Mouse (Mus musculus) CH12.LX (cell line): ENCODE results near the gene Diras2. TPM values are rescaled to one million over a fixed set of nuclear protein-coding genes. Genes with fewer than 3 reads are reported as not detected.

Source experiments
- DNase-seq: peaks from one replicate; pipeline ENCODE4 v3.0.0-alpha.2; 2013; ENCODE audit errors: extremely low read depth
- H3K27ac ChIP-seq: 2 replicates; pipeline ENCODE4 v1.5.1; 2012; ENCODE audit warnings: low read depth, mild to moderate bottlenecking, control low read depth, moderate library complexity; ENCODE audit not compliant: insufficient read depth
- H3K27me3 ChIP-seq: replicated peaks from 2 replicates; pipeline ENCODE3; 2012; ENCODE audit warnings: inconsistent platforms
- H3K36me3 ChIP-seq, 2 experiments: replicated peaks in 1 of 2; 2 replicates each; pipeline versions ENCODE3 to v1.6.1; 2012; ENCODE audit warnings: inconsistent platforms in 1 of 2, low read length in 1 of 2, mild to moderate bottlenecking in 1 of 2, mixed read lengths in 1 of 2, moderate library complexity in 1 of 2; ENCODE audit not compliant: control insufficient read depth in 1 of 2, insufficient read depth in 1 of 2
- H3K4me1 ChIP-seq, 2 experiments: 2 replicates each; pipeline ENCODE4 v1.6.1; 2012; ENCODE audit warnings: inconsistent platforms in 1 of 2, moderate library complexity in 1 of 2; ENCODE audit not compliant: insufficient read depth in 2 of 2, control insufficient read depth in 1 of 2
- H3K4me2 ChIP-seq: 2 replicates; pipeline ENCODE4 v1.6.1; 2012; ENCODE audit warnings: low read depth, mild to moderate bottlenecking, control low read depth; ENCODE audit not compliant: poor library complexity, insufficient read depth, severe bottlenecking
- H3K4me3 ChIP-seq, 3 experiments: fragments of 150-350 bp in 1 of 3; sonication (generic) in 1 of 3; replicated peaks in 1 of 3; 2 replicates each; pipeline versions ENCODE3 to v1.5.1; 2011 to 2012; ENCODE audit warnings: low read depth in 2 of 3, low read length in 2 of 3, mild to moderate bottlenecking in 2 of 3, moderate library complexity in 2 of 3, control low read depth in 1 of 3, improper control_type of control experiment in 1 of 3, inconsistent platforms in 1 of 3, mixed read lengths in 1 of 3; ENCODE audit not compliant: poor library complexity in 1 of 3
- H3K79me2 ChIP-seq: replicated peaks from 2 replicates; pipeline ENCODE4 v1.6.1; 2012; ENCODE audit warnings: mild to moderate bottlenecking, moderate library complexity; ENCODE audit not compliant: control insufficient read depth, poor library complexity, insufficient read depth, severe bottlenecking; ENCODE audit errors: extremely low read depth
- H3K9ac ChIP-seq: 2 replicates; pipeline ENCODE4 v1.6.1; 2012; ENCODE audit warnings: low read depth, mild to moderate bottlenecking, control low read depth, moderate library complexity; ENCODE audit not compliant: insufficient read depth
- H3K9me3 ChIP-seq: replicated peaks from 2 replicates; pipeline ENCODE3; 2012; ENCODE audit warnings: low read length, inconsistent platforms, mixed read lengths
- BHLHE40 ChIP-seq: IDR thresholded peaks from 2 replicates; pipeline ENCODE4 v1.6.1; 2011; ENCODE audit warnings: mild to moderate bottlenecking, low read depth, low read length, improper control_type of control experiment
- E2F4 ChIP-seq: IDR thresholded peaks from 2 replicates; pipeline ENCODE4 v1.6.1; 2011; ENCODE audit warnings: low read depth, low read length, improper control_type of control experiment; ENCODE audit not compliant: insufficient replicate concordance
- ELF1 ChIP-seq: IDR thresholded peaks from 2 replicates; pipeline ENCODE4 v1.6.1; 2014; ENCODE audit warnings: low read depth, mild to moderate bottlenecking, inconsistent platforms, low read length, improper control_type of control experiment
- EP300 ChIP-seq: IDR thresholded peaks from 2 replicates; pipeline ENCODE4 v1.6.1; 2011; ENCODE audit warnings: low read length, improper control_type of control experiment
- ETS1 ChIP-seq: conservative IDR thresholded peaks from 2 replicates; pipeline ENCODE4 v1.6.1; 2012; ENCODE audit warnings: low read depth, mild to moderate bottlenecking, inconsistent platforms, low read length, improper control_type of control experiment, moderate library complexity
- GABPA ChIP-seq: IDR thresholded peaks from 2 replicates; pipeline ENCODE4 v1.6.1; 2012; ENCODE audit warnings: low read depth, low read length, improper control_type of control experiment, inconsistent platforms; ENCODE audit not compliant: insufficient replicate concordance
- HCFC1 ChIP-seq: IDR thresholded peaks from 2 replicates; pipeline ENCODE4 v1.6.1; 2012; ENCODE audit warnings: low read depth, mild to moderate bottlenecking, inconsistent platforms, low read length, improper control_type of control experiment
- JUN ChIP-seq: IDR thresholded peaks from 2 replicates; pipeline ENCODE4 v1.6.1; 2011; ENCODE audit warnings: low read depth, mild to moderate bottlenecking, low read length, improper control_type of control experiment, moderate library complexity; ENCODE audit not compliant: insufficient read depth
- JUND ChIP-seq: conservative IDR thresholded peaks from 2 replicates; pipeline ENCODE4 v1.6.1; 2011; ENCODE audit warnings: low read depth, low read length, improper control_type of control experiment
- KAT2A ChIP-seq: IDR thresholded peaks from 2 replicates; pipeline ENCODE4 v1.6.1; 2012; ENCODE audit warnings: low read length, improper control_type of control experiment, inconsistent platforms; ENCODE audit not compliant: insufficient replicate concordance
- MAFK ChIP-seq: IDR thresholded peaks from 2 replicates; pipeline ENCODE4 v1.6.1; 2011; ENCODE audit warnings: low read length, improper control_type of control experiment; ENCODE audit not compliant: insufficient replicate concordance
- MAX ChIP-seq: IDR thresholded peaks from 2 replicates; pipeline ENCODE4 v1.6.1; 2011; ENCODE audit warnings: low read length, improper control_type of control experiment
- MAZ ChIP-seq: IDR thresholded peaks from 2 replicates; pipeline ENCODE4 v1.6.1; 2012; ENCODE audit warnings: low read depth, mild to moderate bottlenecking, inconsistent platforms, low read length, improper control_type of control experiment, moderate library complexity
- MXI1 ChIP-seq: IDR thresholded peaks from 2 replicates; pipeline ENCODE4 v1.6.1; 2011; ENCODE audit warnings: mild to moderate bottlenecking, low read depth, low read length, improper control_type of control experiment
- NRF1 ChIP-seq: IDR thresholded peaks from 2 replicates; pipeline ENCODE4 v1.6.1; 2014; ENCODE audit warnings: low read depth, mild to moderate bottlenecking, inconsistent platforms, low read length, improper control_type of control experiment, moderate library complexity
- PAX5 ChIP-seq: IDR thresholded peaks from 2 replicates; pipeline ENCODE4 v1.6.1; 2012; ENCODE audit warnings: low read length, inconsistent platforms, mixed read lengths
- POLR2A ChIP-seq: IDR thresholded peaks from 2 replicates; pipeline ENCODE4 v1.6.1; 2011; ENCODE audit warnings: low read depth, mild to moderate bottlenecking, improper control_type of control experiment, low read length
- POLR2AphosphoS2 ChIP-seq: IDR thresholded peaks from 2 replicates; pipeline ENCODE4 v1.6.1; 2011; ENCODE audit warnings: low read depth, low read length, improper control_type of control experiment
- RAD21 ChIP-seq: IDR thresholded peaks from 2 replicates; pipeline ENCODE4 v1.6.1; 2011; ENCODE audit warnings: low read depth, mild to moderate bottlenecking, low read length, improper control_type of control experiment, moderate library complexity
- RCOR1 ChIP-seq: conservative IDR thresholded peaks from 2 replicates; pipeline ENCODE4 v1.6.1; 2012; ENCODE audit warnings: low read depth, mild to moderate bottlenecking, inconsistent platforms, low read length, improper control_type of control experiment
- SIN3A ChIP-seq: IDR thresholded peaks from 2 replicates; pipeline ENCODE4 v1.6.1; 2012; ENCODE audit warnings: low read length, improper control_type of control experiment, inconsistent platforms
- SMC3 ChIP-seq: IDR thresholded peaks from 2 replicates; pipeline ENCODE4 v1.6.1; 2011; ENCODE audit warnings: low read depth, low read length, improper control_type of control experiment
- TBP ChIP-seq: conservative IDR thresholded peaks from 2 replicates; pipeline ENCODE4 v1.6.1; 2011; ENCODE audit warnings: low read depth, low read length, improper control_type of control experiment
- UBTF ChIP-seq: IDR thresholded peaks from 2 replicates; pipeline ENCODE4 v1.6.1; 2012; ENCODE audit warnings: low read depth, mild to moderate bottlenecking, inconsistent platforms, low read length, improper control_type of control experiment, moderate library complexity
- USF1 ChIP-seq: IDR thresholded peaks from 2 replicates; pipeline ENCODE4 v1.6.1; 2014; ENCODE audit warnings: low read depth, mild to moderate bottlenecking, inconsistent platforms, low read length, improper control_type of control experiment
- USF2 ChIP-seq: conservative IDR thresholded peaks from 2 replicates; pipeline ENCODE4 v1.6.1; 2011; ENCODE audit warnings: low read depth, low read length, improper control_type of control experiment
- ZKSCAN1 ChIP-seq: IDR thresholded peaks from 2 replicates; pipeline ENCODE4 v1.6.1; 2012; ENCODE audit warnings: low read depth, inconsistent platforms, low read length, improper control_type of control experiment, borderline replicate concordance
- ZMIZ1 ChIP-seq: IDR thresholded peaks from 2 replicates; pipeline ENCODE4 v1.6.1; 2012; ENCODE audit warnings: low read depth, mild to moderate bottlenecking, inconsistent platforms, low read length, improper control_type of control experiment
- ZNF384 ChIP-seq: IDR thresholded peaks from 2 replicates; pipeline ENCODE4 v1.6.1; 2012; ENCODE audit warnings: low read depth, low read length, improper control_type of control experiment, inconsistent platforms
- dilution Hi-C: fragments of 300-500 bp; cut with MboI; formaldehyde crosslinking; loops from 2 replicates; pipeline ENCODE4 v1.14.3; 2020; ENCODE audit warnings: low sequenced_read_pairs; ENCODE audit not compliant: extremely low pct_unique_long_range_greater_than_20kb, extremely low pct_ligation_motif_present
- in situ Hi-C: fragments of 300-500 bp; cut with MboI; formaldehyde crosslinking; loops from 3 replicates; pipeline ENCODE4 v1.14.3; 2019; ENCODE audit warnings: low sequenced_read_pairs, low pct_ligation_motif_present, low pct_unique_long_range_greater_than_20kb, mixed read lengths
- polyA plus RNA-seq: library from polyadenylated mRNA; unstranded; fragments of >175 nt; gene quantifications from 2 replicates; pipeline ENCODE4 v1.2.1, GENCODE M21; 2012; ENCODE audit warnings: low read depth; ENCODE audit not compliant: insufficient read length
- total RNA-seq, 2 experiments: library from RNA; depleted of rRNA; stranded (reverse); fragments of 300-350 nt in 1 of 2; fragments of >200 nt in 1 of 2; gene quantifications; 2 replicates each; pipeline ENCODE4 v1.2.3; 2012 to 2014

The Diras2 gene
- total and polyA plus RNA-seq, 3 experiments, result 2.8 to 8.5 (median 3.9) TPM

- in situ Hi-C loops, result no loop called here
- no peak overlapping the region for H3K4me3 ChIP-seq
- H3K4me2 ChIP-seq, result no peak overlapping the region
- H3K9ac ChIP-seq, result no peak overlapping the region
- H3K9me3 ChIP-seq, result peaks cover 2% of the 10 kb centered on the region
- dilution Hi-C loops, result no loop called here
- H3K79me2 ChIP-seq, result peaks cover 6% of the 10 kb centered on the region; the same call in 1 of the 2 replicates
- TF ChIP-seq POLR2AphosphoS2, result no peak
- no peak for TF ChIP-seq USF2
- TF ChIP-seq ETS1, result no peak
- TF ChIP-seq TBP, result no peak
- H3K36me3 ChIP-seq, result peaks cover 11 to 19% of the 10 kb centered on the region in 2 experiments
- H3K4me1 ChIP-seq, result peaks cover 14 to 15% of the 10 kb centered on the region in 2 experiments; a peak in 3 of 4 replicates
- no peak overlapping the region for H3K27ac ChIP-seq
- H3K27me3 ChIP-seq, result no peaks in the 10 kb centered on the region
- DNase-seq, result no peak
These were observed 14.5 kb downstream of the Diras2 start for GRCm38 (mm10) chr13:52516561-52516960.

GRCm38 (mm10) chr13:52516051-52516450 is 15.0 kb downstream of the Diras2 start:
- peaks cover 2% of the 10 kb centered on the region for H3K9me3 ChIP-seq
- dilution Hi-C loops, result no loop called here

DNA sequence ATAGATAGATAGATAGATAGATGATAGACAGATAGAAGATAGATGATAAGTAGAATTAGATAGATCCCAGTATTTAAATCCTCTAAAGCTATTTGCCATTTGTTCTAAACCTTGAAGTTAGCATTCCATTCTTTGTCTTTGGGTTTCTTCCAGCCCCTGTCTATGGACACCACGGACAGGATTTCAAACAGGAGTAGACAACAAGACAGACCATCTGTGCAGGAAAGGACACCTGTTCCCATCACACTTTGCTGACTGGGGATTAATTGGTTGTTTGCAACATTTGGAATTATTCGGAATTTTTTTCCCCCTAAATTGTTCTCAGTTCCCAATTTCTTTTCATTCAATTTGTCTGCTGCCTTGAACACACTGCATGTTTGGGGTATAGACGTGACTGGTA is 17.5 kb downstream of the Diras2 start:
- H3K36me3 ChIP-seq, result peaks cover 0 to 4% of the 10 kb centered on the region in 2 experiments
- H3K9me3 ChIP-seq, result peaks cover under 1% of the 10 kb centered on the region
- dilution Hi-C loops, result no loop called here
- no peaks in the 10 kb centered on the region for H3K27me3 ChIP-seq
- peaks cover 7% of the 10 kb centered on the region for H3K79me2 ChIP-seq
- H3K4me2 ChIP-seq, result no peak overlapping the region
- no peak for DNase-seq
- no peak for TF ChIP-seq MAZ
- TF ChIP-seq MAFK, result no peak
- no peak for TF ChIP-seq ZNF384
- TF ChIP-seq TBP, result no peak
- no peak for TF ChIP-seq SMC3
- TF ChIP-seq MAX, result no peak
- no peak for TF ChIP-seq POLR2AphosphoS2
- no peak for TF ChIP-seq NRF1
- TF ChIP-seq EP300, result no peak
- TF ChIP-seq POLR2A, result no peak
- no peak for TF ChIP-seq UBTF
- TF ChIP-seq BHLHE40, result no peak
- TF ChIP-seq RAD21, result no peak
- in situ Hi-C loops, result no loop called here
- no peak overlapping the region for H3K27ac ChIP-seq
- H3K4me3 ChIP-seq, result no peak overlapping the region
- H3K9ac ChIP-seq, result no peak overlapping the region
- H3K4me1 ChIP-seq, result peaks cover 2 to 4% of the 10 kb centered on the region in 2 experiments; a peak in 1 of 4 replicates

More at GRCm38 (mm10) chr13:52516051-52516450, 15.0 kb downstream of the Diras2 start:
- in situ Hi-C loops, result no loop called here
- Histone ChIP-seq H3K4me3 (no peak overlapping the region), H3K9ac (no peak overlapping the region), H3K27ac (no peak overlapping the region), H3K27me3 (no peaks in the 10 kb centered on the region), H3K79me2 (peaks cover 7% of the 10 kb centered on the region; the same call in 1 of the 2 replicates), H3K4me2 (no peak overlapping the region), H3K36me3 (peaks cover 8 to 14% of the 10 kb centered on the region in 2 experiments), H3K4me1 (peaks cover 10 to 14% of the 10 kb centered on the region in 2 experiments; a peak in 3 of 4 replicates)
- no peak for DNase-seq
- TF ChIP-seq SMC3 (no peak), HCFC1 (no peak), NRF1 (no peak), MXI1 (no peak), GABPA (no peak), E2F4 (no peak), MAZ (no peak), RCOR1 (no peak), ZMIZ1 (no peak), ZKSCAN1 (no peak), USF1 (no peak), PAX5 (no peak), ELF1 (no peak), JUND (no peak), SIN3A (no peak), KAT2A (no peak), JUN (no peak)
